Mouse (Mus musculus) MEL (cell line): ENCODE results near the gene Ncln. TPM values are rescaled to one million over a fixed set of nuclear protein-coding genes. Genes with fewer than 3 reads are reported as not detected.

Experiments used
- DNase-seq: peaks from one replicate; pipeline ENCODE4 v3.0.0; 2011; ENCODE audit warnings: low read depth, low spot score
- H3K27ac ChIP-seq: 2 replicates; pipeline ENCODE4 v1.5.1; 2012; ENCODE audit warnings: low read depth, mild to moderate bottlenecking, control low read depth, low read length, moderate library complexity; ENCODE audit not compliant: control insufficient read depth
- H3K27me3 ChIP-seq, 2 experiments: fragments of 150-350 bp in 1 of 2; sonication (generic) in 1 of 2; 2 replicates each; pipeline ENCODE4 v1.6.1; 2012; ENCODE audit warnings: low read length in 2 of 2, mild to moderate bottlenecking in 2 of 2, improper control_type of control experiment in 1 of 2, moderate library complexity in 1 of 2; ENCODE audit not compliant: insufficient read depth in 2 of 2, control insufficient read depth in 1 of 2
- H3K36me3 ChIP-seq, 2 experiments: 2 replicates each; pipeline ENCODE4 v1.6.1; 2012 to 2014; ENCODE audit warnings: low read length in 2 of 2, improper control_type of control experiment in 1 of 2, inconsistent platforms in 1 of 2, mild to moderate bottlenecking in 1 of 2; ENCODE audit not compliant: insufficient read depth in 2 of 2, control insufficient read depth in 1 of 2
- H3K4me1 ChIP-seq, 2 experiments: fragments of 150-350 bp in 1 of 2; sonication (generic) in 1 of 2; 2 replicates each; pipeline ENCODE4 v1.6.1; 2012; ENCODE audit warnings: low read length in 2 of 2, improper control_type of control experiment in 1 of 2, mild to moderate bottlenecking in 1 of 2; ENCODE audit not compliant: insufficient read depth in 2 of 2, control insufficient read depth in 1 of 2
- H3K4me3 ChIP-seq, 2 experiments: fragments of 150-350 bp in 1 of 2; sonication (generic) in 1 of 2; 2 replicates each; pipeline ENCODE4 v1.5.1; 2012; ENCODE audit warnings: low read depth in 2 of 2, low read length in 2 of 2, mild to moderate bottlenecking in 2 of 2, moderate library complexity in 2 of 2, control low read depth in 1 of 2, improper control_type of control experiment in 1 of 2; ENCODE audit not compliant: control insufficient read depth in 1 of 2, insufficient read depth in 1 of 2
- H3K79me2 ChIP-seq: 2 replicates; pipeline ENCODE4 v1.6.1; 2012; ENCODE audit warnings: mild to moderate bottlenecking, low read length, moderate library complexity; ENCODE audit not compliant: control insufficient read depth, poor library complexity, insufficient read depth
- H3K9ac ChIP-seq: 2 replicates; pipeline ENCODE4 v1.6.1; 2012; ENCODE audit warnings: low read depth, mild to moderate bottlenecking, control low read depth, low read length, moderate library complexity; ENCODE audit not compliant: control insufficient read depth, poor library complexity, severe bottlenecking
- H3K9me3 ChIP-seq: fragments of 150-350 bp; sonication (generic); replicated peaks from 2 replicates; pipeline ENCODE4 v1.6.1; 2012; ENCODE audit warnings: mild to moderate bottlenecking, low read length, improper control_type of control experiment, moderate library complexity; ENCODE audit not compliant: insufficient read depth
- CHD1 ChIP-seq: IDR thresholded peaks from 2 replicates; pipeline ENCODE4 v1.6.1; 2012; ENCODE audit warnings: low read depth, mild to moderate bottlenecking, inconsistent platforms, low read length, improper control_type of control experiment
- CHD2 ChIP-seq: IDR thresholded peaks from 2 replicates; pipeline ENCODE4 v1.6.1; 2011; ENCODE audit warnings: low read length, improper control_type of control experiment
- CTCF ChIP-seq, 3 experiments: IDR thresholded peaks in 2 of 3; conservative IDR thresholded peaks in 1 of 3; 2 replicates each; pipeline ENCODE4 v1.5.1; 2011 to 2012; ENCODE audit warnings: low read length in 3 of 3, low read depth in 2 of 3, mild to moderate bottlenecking in 2 of 3, improper control_type of control experiment in 1 of 3, inconsistent platforms in 1 of 3, mixed read lengths in 1 of 3, moderate library complexity in 1 of 3; ENCODE audit not compliant: control insufficient read depth in 1 of 3, insufficient read depth in 1 of 3, poor library complexity in 1 of 3, severe bottlenecking in 1 of 3
- E2F4 ChIP-seq: IDR thresholded peaks from 2 replicates; pipeline ENCODE4 v1.6.1; 2011; ENCODE audit warnings: low read depth, low read length, improper control_type of control experiment, borderline replicate concordance
- ELF1 ChIP-seq: IDR thresholded peaks from 2 replicates; pipeline ENCODE4 v1.6.1; 2014; ENCODE audit warnings: low read depth, mild to moderate bottlenecking, inconsistent platforms, low read length, improper control_type of control experiment, moderate library complexity
- EP300 ChIP-seq, 2 experiments: IDR thresholded peaks; 2 replicates each; pipeline ENCODE4 v1.6.1; 2011; ENCODE audit warnings: improper control_type of control experiment in 2 of 2, low read length in 2 of 2, low read depth in 1 of 2, mild to moderate bottlenecking in 1 of 2
- ETS1 ChIP-seq: IDR thresholded peaks from 2 replicates; pipeline ENCODE4 v1.6.1; 2012; ENCODE audit warnings: low read depth, mild to moderate bottlenecking, inconsistent platforms, low read length, improper control_type of control experiment, moderate library complexity
- GABPA ChIP-seq: IDR thresholded peaks from 2 replicates; pipeline ENCODE4 v1.6.1; 2012; ENCODE audit warnings: low read depth, mild to moderate bottlenecking, inconsistent platforms, low read length, improper control_type of control experiment, moderate library complexity
- GATA1 ChIP-seq: IDR thresholded peaks from 2 replicates; pipeline ENCODE4 v1.6.1; 2011; ENCODE audit warnings: low read depth, low read length, improper control_type of control experiment
- HCFC1 ChIP-seq: IDR thresholded peaks from 2 replicates; pipeline ENCODE4 v1.6.1; 2012; ENCODE audit warnings: low read depth, mild to moderate bottlenecking, inconsistent platforms, low read length, improper control_type of control experiment, moderate library complexity
- JUND ChIP-seq: IDR thresholded peaks from 2 replicates; pipeline ENCODE4 v1.6.1; 2011; ENCODE audit warnings: low read depth, mild to moderate bottlenecking, improper control_type of control experiment, low read length
- KAT2A ChIP-seq: conservative IDR thresholded peaks from 2 replicates; pipeline ENCODE4 v1.6.1; 2012; ENCODE audit warnings: low read depth, low read length, improper control_type of control experiment, inconsistent platforms
- MAFK ChIP-seq: IDR thresholded peaks from 2 replicates; pipeline ENCODE4 v1.6.1; 2011; ENCODE audit warnings: low read depth, mild to moderate bottlenecking, low read length, improper control_type of control experiment, borderline replicate concordance
- MAZ ChIP-seq: IDR thresholded peaks from 2 replicates; pipeline ENCODE4 v1.6.1; 2012; ENCODE audit warnings: low read depth, mild to moderate bottlenecking, inconsistent platforms, low read length, improper control_type of control experiment
- MEF2A ChIP-seq: IDR thresholded peaks from 2 replicates; pipeline ENCODE4 v1.6.1; 2014; ENCODE audit warnings: low read depth, mild to moderate bottlenecking, inconsistent platforms, low read length, improper control_type of control experiment; ENCODE audit not compliant: poor library complexity, insufficient replicate concordance, severe bottlenecking; ENCODE audit errors: extremely low read depth
- MYB ChIP-seq: IDR thresholded peaks from 2 replicates; pipeline ENCODE4 v1.6.1; 2011; ENCODE audit warnings: mild to moderate bottlenecking, low read depth, low read length, improper control_type of control experiment
- MYC ChIP-seq: IDR thresholded peaks from 2 replicates; pipeline ENCODE4 v1.6.1; 2011; ENCODE audit warnings: low read depth, mild to moderate bottlenecking, low read length, improper control_type of control experiment, moderate library complexity
- POLR2AphosphoS2 ChIP-seq: IDR thresholded peaks from 2 replicates; pipeline ENCODE4 v1.6.1; 2011; ENCODE audit warnings: low read length, improper control_type of control experiment
- POLR2AphosphoS5 ChIP-seq: IDR thresholded peaks from 2 replicates; pipeline ENCODE4 v1.6.1; 2012; ENCODE audit warnings: low read depth, borderline replicate concordance, mild to moderate bottlenecking, inconsistent platforms, low read length, moderate library complexity, mixed read lengths
- RAD21 ChIP-seq: IDR thresholded peaks from 2 replicates; pipeline ENCODE4 v1.6.1; 2011; ENCODE audit warnings: mild to moderate bottlenecking, low read depth, low read length, improper control_type of control experiment
- RCOR1 ChIP-seq: IDR thresholded peaks from 2 replicates; pipeline ENCODE4 v1.6.1; 2012; ENCODE audit warnings: low read depth, mild to moderate bottlenecking, inconsistent platforms, low read length, improper control_type of control experiment
- SIN3A ChIP-seq: IDR thresholded peaks from 2 replicates; pipeline ENCODE4 v1.6.1; 2012; ENCODE audit warnings: low read length, improper control_type of control experiment, inconsistent platforms
- SMC3 ChIP-seq: IDR thresholded peaks from 2 replicates; pipeline ENCODE4 v1.6.1; 2011; ENCODE audit warnings: low read depth, low read length, improper control_type of control experiment
- TAL1 ChIP-seq: IDR thresholded peaks from 2 replicates; pipeline ENCODE4 v1.6.1; 2012; ENCODE audit warnings: mild to moderate bottlenecking, inconsistent platforms, low read length, moderate library complexity, mixed read lengths
- TCF12 ChIP-seq: IDR thresholded peaks from 2 replicates; pipeline ENCODE4 v1.6.1; 2014; ENCODE audit warnings: low read depth, mild to moderate bottlenecking, inconsistent platforms, low read length, improper control_type of control experiment, moderate library complexity
- USF1 ChIP-seq: IDR thresholded peaks from 2 replicates; pipeline ENCODE4 v1.6.1; 2014; ENCODE audit warnings: low read depth, mild to moderate bottlenecking, inconsistent platforms, low read length, improper control_type of control experiment, moderate library complexity
- USF2 ChIP-seq, 2 experiments: IDR thresholded peaks; 2 replicates each; pipeline ENCODE4 v1.6.1; 2011 to 2012; ENCODE audit warnings: improper control_type of control experiment in 2 of 2, low read length in 2 of 2, borderline replicate concordance in 1 of 2, inconsistent platforms in 1 of 2, low read depth in 1 of 2, mild to moderate bottlenecking in 1 of 2; ENCODE audit not compliant: insufficient read depth in 1 of 2
- ZC3H11A ChIP-seq: IDR thresholded peaks from 2 replicates; pipeline ENCODE4 v1.6.1; 2012; ENCODE audit warnings: low read depth, mild to moderate bottlenecking, inconsistent platforms, low read length, improper control_type of control experiment
- ZKSCAN1 ChIP-seq: IDR thresholded peaks from 2 replicates; pipeline ENCODE4 v1.6.1; 2012; ENCODE audit warnings: low read depth, mild to moderate bottlenecking, inconsistent platforms, low read length, improper control_type of control experiment, moderate library complexity
- ZMIZ1 ChIP-seq: IDR thresholded peaks from 2 replicates; pipeline ENCODE4 v1.6.1; 2012; ENCODE audit warnings: low read depth, mild to moderate bottlenecking, inconsistent platforms, low read length, improper control_type of control experiment, moderate library complexity
- ZNF384 ChIP-seq: IDR thresholded peaks from 2 replicates; pipeline ENCODE4 v1.6.1; 2012; ENCODE audit warnings: low read depth, mild to moderate bottlenecking, inconsistent platforms, low read length, improper control_type of control experiment
- polyA plus RNA-seq, 2 experiments: library from polyadenylated mRNA; stranded (reverse) in 1 of 2; unstranded in 1 of 2; fragments of >175 nt in 1 of 2; fragments of >200 nt in 1 of 2; gene quantifications; 2 replicates each; pipeline versions ENCODE4 v1.2.1 to v1.2.4; 2012; ENCODE audit warnings: low replicate concordance in 2 of 2, low read depth in 1 of 2; ENCODE audit not compliant: insufficient read length in 2 of 2, insufficient read depth in 1 of 2, missing spikeins in 1 of 2
- total RNA-seq: library from RNA; depleted of rRNA; stranded (reverse); fragments of 300-350 nt; gene quantifications from 2 replicates; pipeline ENCODE4 v1.2.3, GENCODE M21; 2012

The Ncln gene
- total and polyA plus RNA-seq, 3 experiments: 136 to 276 (median 215) TPM

DNA sequence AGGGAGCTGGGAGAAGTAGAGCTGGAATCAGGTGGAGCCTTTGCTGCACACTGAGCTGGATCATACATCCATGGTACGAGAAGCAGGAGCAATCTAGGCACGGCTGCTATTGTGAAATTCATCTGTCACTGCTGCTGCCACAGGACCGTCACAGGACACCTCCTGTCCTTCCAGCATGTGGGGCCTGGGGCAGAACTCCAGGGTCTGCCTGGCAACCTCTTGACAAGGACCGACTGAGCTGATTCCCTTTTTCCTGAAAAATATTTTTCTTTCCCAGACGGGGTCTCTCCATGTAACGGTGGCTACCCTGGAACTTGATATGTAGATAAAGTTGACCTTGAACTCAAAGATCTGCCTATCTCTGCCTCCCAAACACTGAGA lies 44.8 kb downstream of the Ncln start:
- H3K36me3 ChIP-seq: no peaks in the 10 kb centered on the region
- H3K4me3 ChIP-seq: no peak overlapping the region
- H3K27ac ChIP-seq: no peak overlapping the region
- no peaks in the 10 kb centered on the region for H3K4me1 ChIP-seq
- H3K27me3 ChIP-seq: peaks cover 3% of the 10 kb centered on the region in 2 experiments; a peak in 3 of 4 replicates
- TF ChIP-seq MEF2A (no peak), USF1 (no peak), CHD2 (no peak), MYB (no peak), KAT2A (no peak), ZC3H11A (no peak), JUND (no peak), ELF1 (no peak), CHD1 (no peak), EP300 (IDR thresholded peaks at IDR 0.05; ENCODE audit: low read depth in 1 of 2, low read length in 2 of 2) (no peak), ZNF384 (no peak), ETS1 (no peak), MYC (no peak), E2F4 (no peak), TAL1 (no peak), GATA1 (no peak), RAD21 (no peak), USF2 (IDR thresholded peaks at IDR 0.05; ENCODE audit: borderline replicate concordance in 1 of 2, insufficient read depth in 1 of 2, low read depth in 1 of 2, low read length in 2 of 2) (no peak), POLR2AphosphoS5 (no peak)
- DNase-seq: no peak
- H3K9me3 ChIP-seq: no peaks in the 10 kb centered on the region
- no peaks in the 10 kb centered on the region for H3K79me2 ChIP-seq
- H3K9ac ChIP-seq: no peak overlapping the region

DNA sequence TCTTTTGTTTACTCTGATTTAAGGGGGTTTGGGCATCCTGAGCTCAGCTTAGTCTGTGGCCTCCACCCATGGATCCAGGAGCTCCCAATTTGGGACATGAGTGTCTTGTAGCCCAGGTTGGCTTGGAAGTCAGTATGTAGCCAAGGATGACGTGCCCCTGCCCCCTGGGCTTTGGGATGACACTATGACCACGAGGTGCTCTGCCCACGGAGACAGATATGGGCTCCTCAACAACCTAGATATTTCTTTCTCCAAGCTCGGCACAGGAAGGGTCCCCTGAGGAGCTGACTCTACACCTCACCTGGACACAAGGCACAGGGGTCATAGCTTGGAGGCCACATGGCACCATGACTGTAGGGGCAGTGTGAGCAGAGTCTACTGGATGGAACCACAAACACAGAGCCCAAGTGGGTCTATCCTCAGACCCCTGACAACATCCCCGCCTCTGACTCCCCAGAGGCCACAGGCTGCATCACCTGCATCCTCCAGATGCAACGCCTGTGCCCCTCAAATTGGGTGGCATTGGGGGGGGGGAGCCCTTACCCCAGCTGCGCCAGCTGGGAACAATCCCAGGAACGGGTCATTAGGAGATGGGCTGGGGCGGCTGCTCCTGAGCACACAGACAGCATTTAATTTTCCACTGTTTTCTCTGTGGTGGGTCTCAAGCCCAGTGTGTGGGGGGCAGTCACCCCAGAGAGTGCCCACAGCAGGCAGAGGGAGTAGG lies 45.4 kb downstream of the Ncln start:
- H3K9ac ChIP-seq: no peak overlapping the region
- no peak for TF ChIP-seq CHD1
- no peak for TF ChIP-seq ZMIZ1
- TF ChIP-seq MAFK: no peak
- TF ChIP-seq TCF12: no peak
- no peak for TF ChIP-seq POLR2AphosphoS5
- no peak for TF ChIP-seq CTCF (IDR thresholded peaks at IDR 0.05 in 2 of 3, conservative IDR thresholded peaks at IDR 0.05 in 1 of 3; ENCODE audit: control insufficient read depth in 1 of 3, insufficient read depth in 1 of 3, low read depth in 2 of 3, low read length in 3 of 3, poor library complexity in 1 of 3, severe bottlenecking in 1 of 3)
- no peak for TF ChIP-seq SMC3
- no peak for TF ChIP-seq E2F4
- no peak for TF ChIP-seq GABPA
- no peak for TF ChIP-seq HCFC1
- TF ChIP-seq RAD21: no peak
- TF ChIP-seq ZNF384: no peak
- no peak for TF ChIP-seq EP300 (IDR thresholded peaks at IDR 0.05; ENCODE audit: low read depth in 1 of 2, low read length in 2 of 2)
- TF ChIP-seq MYC: no peak
- TF ChIP-seq ZKSCAN1: no peak
- no peak for TF ChIP-seq POLR2AphosphoS2
- no peak for TF ChIP-seq RCOR1
- no peak for TF ChIP-seq SIN3A
- no peak for TF ChIP-seq MAZ
- DNase-seq: no peak
- no peaks in the 10 kb centered on the region for H3K36me3 ChIP-seq
- H3K79me2 ChIP-seq: no peaks in the 10 kb centered on the region
- no peak overlapping the region for H3K27ac ChIP-seq
- peaks cover 3% of the 10 kb centered on the region in 2 experiments; a peak in 3 of 4 replicates for H3K27me3 ChIP-seq
- H3K4me3 ChIP-seq: no peak overlapping the region
- H3K9me3 ChIP-seq: no peaks in the 10 kb centered on the region
- no peaks in the 10 kb centered on the region for H3K4me1 ChIP-seq
